Mouse (Mus musculus) forebrain, embryonic 16.5 days (tissue): ENCODE results near the gene Rnf220. TPM values are rescaled to one million over a fixed set of nuclear protein-coding genes. Genes with fewer than 3 reads are reported as not detected.
A peak's percentile ranks its signal among the peaks of the same experiment; 100 is the strongest.

ENCODE experiments used
- ATAC-seq: fragments of 200-750 bp; cut with Nextera tagmentation; 2 replicates; pipeline ENCODE4 v1.8.0; 2017; ENCODE audit warnings: mild to moderate bottlenecking, moderate library complexity
- H3K27ac ChIP-seq: fragments of 300-500 bp; sonication (generic); 2 replicates; pipeline ENCODE4 v1.5.1; 2014; ENCODE audit warnings: low read length, control low read depth
- H3K27me3 ChIP-seq: fragments of 300-500 bp; sonication (generic); replicated peaks from 2 replicates; pipeline ENCODE4 v1.6.1; 2014; ENCODE audit warnings: low read length; ENCODE audit not compliant: control insufficient read depth, insufficient read depth
- H3K36me3 ChIP-seq: fragments of 300-500 bp; sonication (generic); 2 replicates; pipeline ENCODE4 v1.6.1; 2014; ENCODE audit not compliant: control insufficient read depth, insufficient read depth
- H3K4me1 ChIP-seq: fragments of 300-500 bp; sonication (generic); replicated peaks from 2 replicates; pipeline ENCODE4 v1.6.1; 2014; ENCODE audit warnings: low read length; ENCODE audit not compliant: control insufficient read depth, insufficient read depth
- H3K4me2 ChIP-seq: fragments of 300-500 bp; sonication (generic); 2 replicates; pipeline ENCODE4 v1.6.1; 2014; ENCODE audit warnings: mild to moderate bottlenecking, low read length, control low read depth
- H3K4me3 ChIP-seq: fragments of 300-500 bp; sonication (generic); replicated peaks from 2 replicates; pipeline ENCODE4 v1.5.1; 2014; ENCODE audit warnings: mild to moderate bottlenecking, low read length, control low read depth
- H3K9ac ChIP-seq: fragments of 300-500 bp; sonication (generic); replicated peaks from 2 replicates; pipeline ENCODE4 v1.6.1; 2014; ENCODE audit warnings: low read depth, low read length, control low read depth
- H3K9me3 ChIP-seq: fragments of 300-500 bp; sonication (generic); 2 replicates; pipeline ENCODE4 v1.6.1; 2016; ENCODE audit warnings: low read length; ENCODE audit not compliant: control insufficient read depth
- WGBS: fragments of 180-500 bp; shearing (Covaris S2); extraction: QIAGEN DNeasy Blood & Tissue Kit; methylation state at CpG from one replicate; pipeline ENCODE4 v1.1.7; 2014; 5-methylcytosine and 5-hydroxymethylcytosine counted together
- polyA plus RNA-seq: library from polyadenylated mRNA; unstranded; fragments of >200 nt; fragmentation: Nextera tagmentation; extraction: Ambion mirVana; gene quantifications from 2 replicates; pipeline ENCODE4 v1.2.1, GENCODE M21; 2015

Rnf220 gene
- polyA plus RNA-seq, 1 experiment from 2014 or later: 129 TPM

DNA sequence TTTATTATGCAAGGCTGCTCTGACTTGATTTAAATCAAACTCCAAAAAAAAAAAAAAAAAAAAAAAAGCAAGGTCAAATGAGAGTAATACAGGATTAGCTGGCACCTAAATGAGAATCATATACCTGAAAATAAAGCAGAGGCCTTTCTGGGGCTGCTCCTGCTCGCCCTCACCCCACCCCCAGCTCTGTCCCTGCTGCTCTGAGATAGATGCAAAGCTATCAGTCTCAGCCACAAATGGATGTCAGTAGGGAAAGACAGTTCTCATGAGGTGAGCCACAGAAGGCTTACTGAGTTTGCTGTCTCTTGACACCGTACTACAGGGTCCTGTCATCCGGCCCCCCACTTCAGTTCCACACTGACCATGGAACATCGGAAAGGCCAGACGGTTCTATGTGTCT is 14.7 kb downstream of the Rnf220 start:
- Histone ChIP-seq H3K27me3 (peaks cover 38% of the 10 kb centered on the region), H3K9me3 (no peaks in the 10 kb centered on the region), H3K4me3 (no peak overlapping the region), H3K9ac (no peak overlapping the region), H3K36me3 (no peaks in the 10 kb centered on the region), H3K4me1 (peaks cover 21% of the 10 kb centered on the region), H3K27ac (no peak overlapping the region), H3K4me2 (no peak overlapping the region)
- ATAC-seq: no peak
- WGBS: 81% methylated on average over 5 of the region's 5 CpGs

DNA sequence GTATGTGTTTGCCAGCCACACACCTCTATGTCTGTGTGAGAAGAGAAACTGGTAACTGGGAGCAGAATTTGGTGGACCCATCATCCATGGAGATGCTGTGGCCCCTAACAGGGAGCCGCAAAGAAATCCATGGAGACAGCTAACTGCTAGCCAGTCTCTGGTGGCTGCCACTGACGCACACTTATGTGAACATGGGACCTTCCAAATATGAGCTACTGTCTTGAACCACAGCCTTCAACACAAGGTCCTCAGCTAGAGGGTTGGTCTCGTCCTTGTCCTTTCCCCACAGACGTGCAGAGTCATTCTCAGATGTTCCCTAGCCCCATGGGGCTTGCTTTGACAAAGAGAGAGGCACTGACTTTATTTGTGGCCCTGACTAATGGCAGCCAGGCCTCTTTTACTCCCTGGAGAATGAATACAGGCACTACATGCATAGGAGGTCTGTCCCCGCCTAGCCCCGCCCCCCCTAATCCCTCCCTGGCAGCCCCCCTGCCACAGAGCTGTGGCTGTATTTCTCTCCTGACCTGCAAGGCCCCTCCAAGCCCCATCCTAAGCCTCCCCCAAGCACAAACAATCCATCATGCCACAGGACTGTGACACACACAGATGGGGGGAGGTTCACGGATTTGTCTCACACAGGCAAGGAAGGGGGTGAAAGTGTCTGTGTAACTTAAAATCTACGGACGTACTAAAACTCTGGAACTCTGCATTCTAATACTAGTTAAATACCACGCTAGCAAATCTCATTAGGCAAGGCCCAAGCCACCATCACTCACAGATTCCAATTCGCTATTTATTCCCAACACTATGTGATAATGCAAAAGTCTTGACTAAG is 16.0 kb downstream of the Rnf220 start:
- 38% methylated on average over 11 of the region's 11 CpGs for WGBS

DNA sequence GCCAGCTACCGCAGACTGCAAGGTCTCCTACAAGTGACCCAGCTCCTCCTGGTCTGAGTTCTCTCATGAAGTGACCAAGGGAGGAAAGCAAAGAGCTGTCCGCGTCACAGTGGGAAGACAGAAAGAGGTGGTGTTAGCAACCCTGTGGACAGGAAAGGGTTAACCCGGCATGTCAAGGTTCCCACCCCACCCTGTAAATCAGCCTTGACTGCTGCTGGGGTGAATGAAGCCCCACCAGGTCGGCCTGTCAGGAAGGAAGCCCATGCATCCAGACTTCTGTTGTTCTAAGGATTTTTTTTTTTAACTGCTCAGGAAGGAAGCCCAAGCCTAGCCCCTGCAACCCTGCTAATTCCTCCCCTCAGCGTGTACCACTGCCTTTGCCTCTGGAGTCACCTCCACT is 16.9 kb downstream of the Rnf220 start:
- ATAC-seq: no peak
- no peak overlapping the region for H3K9ac ChIP-seq
- H3K27ac ChIP-seq: no peak overlapping the region
- no peak overlapping the region for H3K4me3 ChIP-seq
- H3K9me3 ChIP-seq: no peaks in the 10 kb centered on the region
- peaks cover 20% of the 10 kb centered on the region for H3K4me1 ChIP-seq
- no peaks in the 10 kb centered on the region for H3K36me3 ChIP-seq
- peaks cover 30% of the 10 kb centered on the region for H3K27me3 ChIP-seq
- no peak overlapping the region for H3K4me2 ChIP-seq
- WGBS: 54% methylated on average over 6 of the region's 6 CpGs

More for the DNA sequence above, 16.0 kb downstream of the Rnf220 start:
- Histone ChIP-seq H3K4me3 (no peak overlapping the region), H3K36me3 (no peaks in the 10 kb centered on the region), H3K9ac (no peak overlapping the region), H3K27ac (no peak overlapping the region), H3K4me1 (peaks cover 21% of the 10 kb centered on the region), H3K4me2 (no peak overlapping the region), H3K9me3 (no peaks in the 10 kb centered on the region), H3K27me3 (peaks cover 37% of the 10 kb centered on the region)
- ATAC-seq: no peak

DNA sequence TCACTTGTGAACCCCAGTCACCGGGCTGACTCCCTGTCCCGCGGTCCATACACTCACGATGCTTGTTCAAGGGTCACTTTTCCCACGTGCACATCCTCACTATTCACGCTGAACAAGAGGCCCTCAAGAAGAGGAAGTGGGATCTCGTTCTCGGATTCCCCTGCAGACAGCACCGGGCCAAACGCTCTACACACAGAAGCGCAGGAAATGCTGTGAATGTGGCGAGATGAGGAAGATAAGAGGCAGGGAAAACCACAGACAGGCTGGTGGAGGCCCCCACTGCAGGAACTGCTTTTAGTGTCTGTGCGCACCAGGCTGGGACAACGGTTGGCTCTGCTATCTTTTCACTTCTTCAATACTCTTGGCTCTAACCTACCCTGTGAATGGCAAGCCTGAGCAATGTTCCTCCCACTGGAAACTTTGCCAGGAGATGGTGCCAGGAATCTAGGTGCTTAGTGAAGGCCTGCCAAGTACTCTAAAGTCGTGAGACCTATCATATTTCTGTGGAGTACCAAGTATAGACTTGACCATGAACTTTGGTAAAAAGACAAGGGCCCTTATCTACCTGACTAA is 18.7 kb downstream of the Rnf220 start:
- H3K27me3 ChIP-seq: peaks cover 20% of the 10 kb centered on the region
- 68% methylated on average over 15 of the region's 15 CpGs for WGBS
- no peak overlapping the region for H3K27ac ChIP-seq
- H3K4me3 ChIP-seq: no peak overlapping the region
- no peak overlapping the region for H3K9ac ChIP-seq
- peaks cover 8% of the 10 kb centered on the region for H3K4me1 ChIP-seq
- H3K4me2 ChIP-seq: no peak overlapping the region
- peak; percentile 36; the same call in 1 of the 2 replicates for ATAC-seq
- H3K36me3 ChIP-seq: no peaks in the 10 kb centered on the region
- H3K9me3 ChIP-seq: no peaks in the 10 kb centered on the region

DNA sequence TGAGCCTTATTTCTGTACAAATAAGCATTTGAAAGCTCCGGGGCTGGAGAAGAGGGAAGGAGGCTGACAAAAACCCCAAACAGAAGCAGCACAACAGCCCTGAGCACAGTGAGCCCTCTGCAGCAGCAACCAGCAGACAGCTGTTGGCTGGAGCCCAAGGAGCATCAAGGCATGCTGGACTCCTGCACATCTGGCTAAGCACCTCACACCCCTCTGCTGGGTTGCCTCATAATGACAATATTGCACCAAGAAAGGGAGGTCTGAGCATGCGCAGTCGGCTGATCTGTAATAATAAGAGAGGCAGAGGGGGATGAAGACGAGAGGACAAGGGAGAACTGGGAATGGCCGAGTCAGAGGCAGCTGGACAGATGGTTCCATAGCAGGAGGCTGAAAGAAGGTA is 19.5 kb downstream of the Rnf220 start:
- Histone ChIP-seq H3K4me2 (no peak overlapping the region), H3K4me3 (no peak overlapping the region), H3K27me3 (peaks cover 19% of the 10 kb centered on the region), H3K27ac (no peak overlapping the region), H3K4me1 (peaks cover 8% of the 10 kb centered on the region), H3K9me3 (no peaks in the 10 kb centered on the region), H3K9ac (no peak overlapping the region), H3K36me3 (no peaks in the 10 kb centered on the region)
- 61% methylated on average over 5 of the region's 5 CpGs for WGBS
- no peak for ATAC-seq

DNA sequence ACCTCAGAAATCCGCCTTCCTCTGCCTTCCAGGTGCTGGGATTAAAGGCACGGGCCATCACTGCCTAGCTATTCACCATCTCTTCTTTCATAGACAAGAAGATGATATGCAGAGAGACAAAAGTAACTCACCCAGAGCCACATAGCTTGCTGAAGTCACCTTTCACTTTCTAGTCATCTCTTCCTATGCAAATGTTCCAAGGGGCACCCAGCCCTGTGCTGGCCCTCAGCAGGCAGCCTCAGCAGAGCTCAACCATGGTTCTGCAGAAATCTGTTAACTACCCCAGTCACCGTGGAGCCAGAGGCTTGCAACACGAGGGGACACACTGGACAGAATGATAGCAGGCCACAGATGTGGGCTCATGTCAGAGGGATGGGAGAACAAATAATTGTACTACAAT is 20.1 kb downstream of the Rnf220 start:
- no peak for ATAC-seq
- peaks cover 8% of the 10 kb centered on the region for H3K4me1 ChIP-seq
- WGBS: 70% methylated on average over 4 of the region's 4 CpGs
- H3K36me3 ChIP-seq: no peaks in the 10 kb centered on the region
- no peaks in the 10 kb centered on the region for H3K9me3 ChIP-seq
- no peak overlapping the region for H3K4me3 ChIP-seq
- no peak overlapping the region for H3K9ac ChIP-seq
- H3K4me2 ChIP-seq: no peak overlapping the region
- H3K27me3 ChIP-seq: peaks cover 12% of the 10 kb centered on the region
- no peak overlapping the region for H3K27ac ChIP-seq

DNA sequence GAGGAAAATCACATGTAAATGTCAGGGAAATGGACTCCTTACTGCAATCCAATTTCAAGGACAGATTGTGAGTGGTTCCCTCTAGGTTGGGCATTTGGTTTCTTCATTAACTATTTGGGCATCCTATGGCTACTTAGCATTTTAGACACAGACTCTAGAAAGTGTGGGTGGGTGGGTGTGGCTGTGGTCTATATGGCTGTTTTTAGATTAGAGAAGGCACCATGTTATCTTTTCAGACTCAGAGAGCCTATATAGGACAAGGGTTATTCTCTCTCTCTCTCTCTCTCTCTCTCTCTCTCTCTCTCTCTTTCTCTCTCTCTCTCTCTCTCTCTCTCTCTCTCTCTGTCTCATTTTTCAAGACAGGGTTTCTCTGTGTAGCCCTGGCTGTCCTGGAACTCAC is 20.5 kb downstream of the Rnf220 start:
- Histone ChIP-seq H3K27me3 (peaks cover 10% of the 10 kb centered on the region; the same call in 1 of the 2 replicates), H3K9me3 (no peaks in the 10 kb centered on the region), H3K9ac (no peak overlapping the region), H3K36me3 (no peaks in the 10 kb centered on the region), H3K4me2 (no peak overlapping the region), H3K4me3 (no peak overlapping the region), H3K4me1 (peaks cover 8% of the 10 kb centered on the region), H3K27ac (no peak overlapping the region)
- no peak for ATAC-seq

DNA sequence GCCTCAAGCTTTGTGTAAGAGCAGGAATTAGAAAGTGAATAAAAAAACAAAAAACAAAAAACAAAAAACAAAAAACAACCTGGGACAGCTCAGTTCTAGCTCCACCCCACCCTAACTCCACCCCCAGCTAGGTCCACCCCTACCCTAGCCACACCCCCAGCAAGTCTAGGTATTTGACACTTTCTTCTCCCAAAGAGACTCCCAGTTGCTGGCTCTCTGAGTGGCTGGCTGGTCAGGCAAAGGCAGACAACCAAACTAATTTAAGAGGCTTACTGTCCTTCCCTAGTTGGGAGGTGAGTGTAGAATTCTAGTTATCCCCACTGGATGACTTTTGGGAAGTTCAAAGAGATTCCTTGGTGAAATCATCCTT is 22.9 kb downstream of the Rnf220 start:
- Histone ChIP-seq H3K27ac (no peak overlapping the region), H3K27me3 (0 out of 2 replicates have a peak, but pooled peaks cover 7% of the 10 kb centered on the region), H3K9me3 (no peaks in the 10 kb centered on the region), H3K36me3 (no peaks in the 10 kb centered on the region), H3K4me2 (no peak overlapping the region), H3K4me1 (peaks cover 8% of the 10 kb centered on the region), H3K9ac (no peak overlapping the region), H3K4me3 (no peak overlapping the region)
- ATAC-seq: no peak

DNA sequence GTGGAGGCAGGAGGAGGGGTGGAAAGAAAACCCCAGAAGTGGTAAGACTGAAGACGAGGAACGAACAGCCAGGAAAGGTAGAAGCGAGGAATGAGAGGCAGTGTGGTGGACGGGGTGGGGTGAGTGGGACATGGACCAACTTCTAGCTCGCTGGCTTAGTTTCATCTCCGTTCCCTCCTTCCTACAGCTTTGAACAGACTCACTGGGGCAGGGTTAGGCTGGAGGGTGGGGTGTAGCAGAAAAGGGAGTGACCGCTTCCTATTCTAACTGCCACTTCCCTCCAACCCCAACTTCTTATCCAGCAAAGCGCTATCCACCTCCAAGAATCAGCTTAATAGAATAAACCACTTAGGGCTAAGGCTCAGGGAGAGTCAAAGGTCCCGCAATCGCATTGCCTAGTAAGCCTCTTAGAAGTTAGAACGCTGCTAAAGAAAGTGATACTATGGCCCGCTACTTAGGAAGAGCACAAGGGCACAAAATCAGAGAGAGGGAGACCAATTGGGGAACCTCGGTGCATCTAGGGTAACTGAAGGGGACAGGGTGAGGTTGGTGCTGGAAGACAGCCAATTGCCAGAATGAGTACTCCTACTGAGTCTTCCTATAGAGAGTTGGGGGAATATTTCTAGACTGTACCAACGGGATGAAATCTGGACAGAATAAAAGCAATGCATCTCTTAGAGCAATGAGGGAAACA is 23.4 kb downstream of the Rnf220 start:
- H3K9me3 ChIP-seq: no peaks in the 10 kb centered on the region
- no peak overlapping the region for H3K27ac ChIP-seq
- H3K27me3 ChIP-seq: 0 out of 2 replicates have a peak, but pooled peaks cover 7% of the 10 kb centered on the region
- no peaks in the 10 kb centered on the region for H3K36me3 ChIP-seq
- 57% methylated on average over 14 of the region's 14 CpGs for WGBS
- peaks cover 8% of the 10 kb centered on the region for H3K4me1 ChIP-seq
- H3K9ac ChIP-seq: no peak overlapping the region
- no peak for ATAC-seq
- no peak overlapping the region for H3K4me2 ChIP-seq
- H3K4me3 ChIP-seq: no peak overlapping the region
